Mouse (Mus musculus): ENCODE data around the gene Prss23. TPM values are rescaled to one million over a fixed set of nuclear protein-coding genes. Genes with fewer than 3 reads are reported as not detected.

Gene Prss23
- polyA plus RNA-seq, 1 experiment = 17.1 TPM

GRCm38 (mm10) chr7:89539391-89539790 is 12.4 kb upstream of the Prss23 start:
- no peaks in the 10 kb centered on the region for H3K36me3 ChIP-seq (ENCODE audit: control insufficient read depth, insufficient read depth, low read length)
- H3K4me1 ChIP-seq (replicated peaks; ENCODE audit: control insufficient read depth, insufficient read depth, low read length) = no peaks in the 10 kb centered on the region
- DNase-seq = no peak
- no peaks in the 10 kb centered on the region for H3K27me3 ChIP-seq (ENCODE audit: control insufficient read depth, insufficient read depth, low read length)
- TF ChIP-seq POLR2A (IDR thresholded peaks at IDR 0.05; ENCODE audit: control insufficient read depth, extremely low read depth, insufficient read depth, low read length, poor library complexity) (no peak), CTCF (IDR thresholded peaks at IDR 0.05; ENCODE audit: borderline replicate concordance, control insufficient read depth, extremely low read depth, insufficient read depth, low read length, poor library complexity) (no peak)
- WGBS = 86% methylated on average over 6 of the region's 6 CpGs
- no peak overlapping the region for H3K27ac ChIP-seq (ENCODE audit: control insufficient read depth, insufficient read depth, low read length)
- H3K4me3 ChIP-seq (ENCODE audit: control insufficient read depth, insufficient read depth, low read length) = no peak overlapping the region

GRCm38 (mm10) chr7:89527430-89527856 is 456 bp upstream of the Prss23 start:
- no peak overlapping the region for H3K4me3 ChIP-seq (ENCODE audit: control insufficient read depth, insufficient read depth, low read length)
- H3K4me1 ChIP-seq (replicated peaks; ENCODE audit: control insufficient read depth, insufficient read depth, low read length) = no peaks in the 10 kb centered on the region
- H3K27ac ChIP-seq (ENCODE audit: control insufficient read depth, insufficient read depth, low read length) = no peak overlapping the region
- WGBS = 91% methylated on average over 4 of the region's 4 CpGs
- H3K27me3 ChIP-seq (ENCODE audit: control insufficient read depth, insufficient read depth, low read length) = no peaks in the 10 kb centered on the region
- TF ChIP-seq CTCF (IDR thresholded peaks at IDR 0.05; ENCODE audit: borderline replicate concordance, control insufficient read depth, extremely low read depth, insufficient read depth, low read length, poor library complexity) = no peak
- no peak for TF ChIP-seq POLR2A (IDR thresholded peaks at IDR 0.05; ENCODE audit: control insufficient read depth, extremely low read depth, insufficient read depth, low read length, poor library complexity)
- DNase-seq = no peak
- H3K36me3 ChIP-seq (ENCODE audit: control insufficient read depth, insufficient read depth, low read length) = no peaks in the 10 kb centered on the region

GRCm38 (mm10) chr7:89523816-89524215 is 3.2 kb downstream of the Prss23 start:
- Histone ChIP-seq H3K36me3 (ENCODE audit: control insufficient read depth, insufficient read depth, low read length) (no peaks in the 10 kb centered on the region), H3K4me3 (ENCODE audit: control insufficient read depth, insufficient read depth, low read length) (no peak overlapping the region), H3K27ac (ENCODE audit: control insufficient read depth, insufficient read depth, low read length) (no peak overlapping the region), H3K4me1 (replicated peaks; ENCODE audit: control insufficient read depth, insufficient read depth, low read length) (no peaks in the 10 kb centered on the region), H3K27me3 (ENCODE audit: control insufficient read depth, insufficient read depth, low read length) (no peaks in the 10 kb centered on the region)
- 70% methylated on average over 4 of the region's 4 CpGs for WGBS
- TF ChIP-seq POLR2A (IDR thresholded peaks at IDR 0.05; ENCODE audit: control insufficient read depth, extremely low read depth, insufficient read depth, low read length, poor library complexity) (no peak), CTCF (IDR thresholded peaks at IDR 0.05; ENCODE audit: borderline replicate concordance, control insufficient read depth, extremely low read depth, insufficient read depth, low read length, poor library complexity) (no peak)
- DNase-seq = no peak

GRCm38 (mm10) chr7:89522170-89522569 is 4.8 kb downstream of the Prss23 start:
- DNase-seq = no peak
- TF ChIP-seq CTCF (IDR thresholded peaks at IDR 0.05; ENCODE audit: borderline replicate concordance, control insufficient read depth, extremely low read depth, insufficient read depth, low read length, poor library complexity) (no peak), POLR2A (IDR thresholded peaks at IDR 0.05; ENCODE audit: control insufficient read depth, extremely low read depth, insufficient read depth, low read length, poor library complexity) (no peak)
- H3K27ac ChIP-seq (ENCODE audit: control insufficient read depth, insufficient read depth, low read length) = no peak overlapping the region
- no peaks in the 10 kb centered on the region for H3K4me1 ChIP-seq (replicated peaks; ENCODE audit: control insufficient read depth, insufficient read depth, low read length)
- no peak overlapping the region for H3K4me3 ChIP-seq (ENCODE audit: control insufficient read depth, insufficient read depth, low read length)
- H3K27me3 ChIP-seq (ENCODE audit: control insufficient read depth, insufficient read depth, low read length) = no peaks in the 10 kb centered on the region; the same call in 1 of the 2 replicates
- WGBS = 89% methylated on average over 10 of the region's 10 CpGs
- no peaks in the 10 kb centered on the region for H3K36me3 ChIP-seq (ENCODE audit: control insufficient read depth, insufficient read depth, low read length)

DNA sequence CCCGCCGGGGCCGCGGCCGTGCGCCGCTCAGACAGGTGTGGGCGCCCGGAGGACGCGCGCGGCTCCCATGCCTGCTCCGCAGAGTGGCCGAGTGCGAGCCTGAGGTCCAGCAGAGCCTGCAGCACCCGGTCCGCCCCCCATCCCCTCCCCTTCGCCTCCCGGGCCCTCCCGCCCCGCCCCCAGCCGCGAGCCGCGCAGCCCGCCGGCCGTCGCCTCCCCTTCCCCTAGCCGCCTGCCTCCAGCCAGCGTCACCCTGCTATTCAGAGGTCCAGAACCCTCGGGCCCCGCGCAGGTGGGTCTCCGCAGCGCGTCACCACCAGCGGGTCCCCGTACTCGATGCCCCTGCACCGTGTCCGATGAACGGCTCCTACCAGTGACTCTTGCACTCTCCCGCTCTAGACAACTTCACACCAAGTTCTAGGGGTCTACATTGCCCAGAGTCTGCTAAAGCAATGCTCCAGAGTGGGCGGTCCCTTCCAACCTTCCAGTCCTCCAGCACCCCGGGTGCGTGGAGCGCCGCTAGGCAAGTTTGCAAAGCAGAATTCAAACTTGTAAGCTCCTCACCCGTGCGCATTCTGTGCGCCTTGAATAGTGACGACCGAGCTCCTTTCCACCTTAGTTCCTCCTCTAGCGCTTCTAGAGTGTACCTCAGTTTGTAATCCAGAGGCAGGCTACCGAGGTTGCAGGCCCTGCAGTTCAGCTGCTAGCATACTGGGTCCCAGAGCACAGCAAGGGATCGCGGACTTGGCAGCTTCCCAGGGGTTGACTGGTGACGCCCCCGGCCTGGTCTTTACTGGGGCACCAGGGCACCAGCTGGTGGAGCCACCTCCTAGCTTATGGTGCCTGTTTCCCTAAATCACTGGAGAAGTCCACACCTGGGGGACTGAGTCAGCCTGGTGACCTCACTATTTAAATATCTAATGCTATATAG is 9.3 kb downstream of the Prss23 start:
- H3K27ac ChIP-seq (ENCODE audit: control insufficient read depth, insufficient read depth, low read length) = no peak overlapping the region

DNA sequence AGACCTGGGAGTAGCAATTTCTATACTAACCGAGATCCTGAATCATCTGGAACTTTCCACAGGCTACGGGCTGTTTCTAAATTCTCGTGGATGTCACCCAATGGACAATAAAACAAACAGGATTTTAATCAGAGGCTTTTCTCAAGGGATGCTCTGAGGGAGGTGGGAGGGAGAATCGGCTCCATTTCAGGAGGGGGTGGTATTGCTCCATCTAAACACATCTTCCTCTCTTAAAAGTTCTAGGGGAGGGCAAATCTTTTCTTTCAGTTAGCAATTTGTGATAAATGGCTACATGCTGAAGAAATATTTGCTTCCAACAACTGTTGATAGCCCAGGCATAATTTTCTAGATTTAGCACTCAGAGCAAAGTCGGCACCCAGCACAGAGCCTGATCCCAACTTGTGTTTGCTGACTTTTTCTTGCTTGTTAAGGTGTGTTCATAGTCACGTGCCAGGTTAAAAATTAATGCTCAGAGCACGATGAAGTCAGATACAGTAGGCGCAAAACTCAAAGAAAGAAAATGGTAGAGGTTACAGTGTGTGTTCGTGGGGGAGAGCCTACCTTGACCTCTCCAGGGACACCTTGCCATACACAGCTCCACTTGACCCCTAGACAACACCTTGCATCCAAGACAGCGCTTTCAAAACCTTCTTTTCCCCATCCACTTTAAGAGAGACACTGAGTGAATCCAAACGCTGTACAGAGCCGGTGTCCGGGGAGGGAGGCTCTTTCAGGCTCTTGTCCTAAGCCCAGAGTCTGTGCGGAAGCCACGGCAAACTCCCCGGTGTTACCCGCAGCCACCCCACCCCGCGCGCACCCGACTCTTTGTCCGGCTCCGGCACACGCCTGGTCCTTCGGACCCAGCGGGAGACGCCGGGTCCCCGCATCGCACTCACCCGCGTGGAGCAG is 10.2 kb downstream of the Prss23 start:
- no peak overlapping the region for H3K4me3 ChIP-seq (ENCODE audit: control insufficient read depth, insufficient read depth, low read length)
- TF ChIP-seq POLR2A (IDR thresholded peaks at IDR 0.05; ENCODE audit: control insufficient read depth, extremely low read depth, insufficient read depth, low read length, poor library complexity) (no peak), CTCF (IDR thresholded peaks at IDR 0.05; ENCODE audit: borderline replicate concordance, control insufficient read depth, extremely low read depth, insufficient read depth, low read length, poor library complexity) (no peak)
- H3K27me3 ChIP-seq (ENCODE audit: control insufficient read depth, insufficient read depth, low read length) = no peaks in the 10 kb centered on the region; the same call in 1 of the 2 replicates
- no peak overlapping the region for H3K27ac ChIP-seq (ENCODE audit: control insufficient read depth, insufficient read depth, low read length)
- 14% methylated on average over 32 of the region's 32 CpGs for WGBS
- DNase-seq = no peak
- H3K36me3 ChIP-seq (ENCODE audit: control insufficient read depth, insufficient read depth, low read length) = no peaks in the 10 kb centered on the region
- no peaks in the 10 kb centered on the region for H3K4me1 ChIP-seq (replicated peaks; ENCODE audit: control insufficient read depth, insufficient read depth, low read length)

More for the DNA sequence above, 9.3 kb downstream of the Prss23 start:
- Histone ChIP-seq H3K4me3 (ENCODE audit: control insufficient read depth, insufficient read depth, low read length) (no peak overlapping the region), H3K27me3 (ENCODE audit: control insufficient read depth, insufficient read depth, low read length) (no peaks in the 10 kb centered on the region; the same call in 1 of the 2 replicates), H3K4me1 (replicated peaks; ENCODE audit: control insufficient read depth, insufficient read depth, low read length) (no peaks in the 10 kb centered on the region), H3K36me3 (ENCODE audit: control insufficient read depth, insufficient read depth, low read length) (no peaks in the 10 kb centered on the region)
- 3% methylated on average over 61 of the region's 61 CpGs for WGBS
- no peak for DNase-seq
- TF ChIP-seq CTCF (IDR thresholded peaks at IDR 0.05; ENCODE audit: borderline replicate concordance, control insufficient read depth, extremely low read depth, insufficient read depth, low read length, poor library complexity) (no peak), POLR2A (IDR thresholded peaks at IDR 0.05; ENCODE audit: control insufficient read depth, extremely low read depth, insufficient read depth, low read length, poor library complexity) (no peak)
